Mouse (Mus musculus) C2C12 (cell line): ENCODE results near the gene Lhpp. TPM values are rescaled to one million over a fixed set of nuclear protein-coding genes. Genes with fewer than 3 reads are reported as not detected.

ENCODE experiments used
- H3K27me3 ChIP-seq: one replicate; pipeline ENCODE4 v1.6.1; 2011; ENCODE audit not compliant: control insufficient read depth, insufficient read depth, insufficient read length
- H3K36me3 ChIP-seq: one replicate; pipeline ENCODE4 v1.6.1; 2011; ENCODE audit not compliant: control insufficient read depth, insufficient read depth
- H3K4me3 ChIP-seq: one replicate; pipeline ENCODE4 v1.5.1; 2011; ENCODE audit warnings: mild to moderate bottlenecking, control low read depth; ENCODE audit not compliant: poor library complexity, insufficient read depth, severe bottlenecking
- H3K79me2 ChIP-seq: one replicate; pipeline ENCODE4 v1.6.1; 2011; ENCODE audit not compliant: control insufficient read depth, insufficient read depth
- H3K79me3 ChIP-seq: one replicate; pipeline ENCODE4 v1.6.1; 2011; ENCODE audit warnings: low read depth, control low read depth
- H3ac ChIP-seq: one replicate; pipeline ENCODE3; 2011; ENCODE audit warnings: low read depth; ENCODE audit not compliant: control insufficient read depth, insufficient read length
- CEBPB ChIP-seq: IDR thresholded peaks from one replicate; pipeline ENCODE4 v1.6.1; 2011; ENCODE audit warnings: low read depth, mild to moderate bottlenecking, control low read depth, moderate library complexity
- CTCF ChIP-seq: IDR thresholded peaks from one replicate; pipeline ENCODE4 v1.5.1; 2011; ENCODE audit not compliant: control insufficient read depth, insufficient read depth, insufficient read length
- FOSL1 ChIP-seq: IDR thresholded peaks from one replicate; pipeline ENCODE4 v1.8.0; 2011; ENCODE audit warnings: mild to moderate bottlenecking, low read length; ENCODE audit not compliant: poor library complexity, insufficient read depth, severe bottlenecking
- MAX ChIP-seq: IDR thresholded peaks from one replicate; pipeline ENCODE4 v1.6.1; 2011; ENCODE audit warnings: mild to moderate bottlenecking, control low read depth
- MYOD1 ChIP-seq: IDR thresholded peaks from one replicate; pipeline ENCODE4 v1.6.1; 2011; ENCODE audit warnings: low read depth; ENCODE audit not compliant: control insufficient read depth, insufficient read length
- MYOG ChIP-seq: IDR thresholded peaks from one replicate; pipeline ENCODE4 v1.6.1; 2011; ENCODE audit not compliant: control insufficient read depth, insufficient read length; ENCODE audit errors: extremely low read depth
- USF1 ChIP-seq: IDR thresholded peaks from one replicate; pipeline ENCODE4 v1.6.1; 2011; ENCODE audit warnings: low read depth, mild to moderate bottlenecking, control low read depth, moderate library complexity
- polyA plus RNA-seq: library from polyadenylated mRNA; unstranded; fragments of >200 nt; fragmentation: generic; extraction: Trizol; gene quantifications from one replicate; pipeline ENCODE4 v1.2.1, GENCODE M21; 2012; ENCODE audit warnings: missing spikeins

Gene Lhpp
- polyA plus RNA-seq, 1 experiment: 2.9 TPM

- H3K4me3 ChIP-seq: no peak overlapping the region
- H3ac ChIP-seq: no peak overlapping the region
- TF ChIP-seq MYOD1 (no peak), USF1 (no peak), FOSL1 (no peak), CEBPB (no peak), MAX (no peak), MYOG (no peak), CTCF (no peak)
- H3K27me3 ChIP-seq: no peaks in the 10 kb centered on the region
- no peaks in the 10 kb centered on the region for H3K79me2 ChIP-seq
- H3K36me3 ChIP-seq: no peaks in the 10 kb centered on the region
- no peaks in the 10 kb centered on the region for H3K79me3 ChIP-seq
Measured at GRCm38 (mm10) chr7:132748076-132748769, 137.8 kb downstream of the Lhpp start.

GRCm38 (mm10) chr7:132749504-132749903 lies 139.1 kb downstream of the Lhpp start:
- Histone ChIP-seq H3K79me3 (no peaks in the 10 kb centered on the region), H3K27me3 (no peaks in the 10 kb centered on the region), H3K36me3 (no peaks in the 10 kb centered on the region), H3ac (no peak overlapping the region), H3K79me2 (no peaks in the 10 kb centered on the region), H3K4me3 (no peak overlapping the region)
- TF ChIP-seq CEBPB (no peak), MYOG (no peak), MAX (no peak), FOSL1 (no peak), CTCF (no peak), USF1 (no peak)

- Histone ChIP-seq H3K36me3 (no peaks in the 10 kb centered on the region), H3K27me3 (no peaks in the 10 kb centered on the region)
Measured at GRCm38 (mm10) chr7:132751716-132752115, 141.3 kb downstream of the Lhpp start.

DNA sequence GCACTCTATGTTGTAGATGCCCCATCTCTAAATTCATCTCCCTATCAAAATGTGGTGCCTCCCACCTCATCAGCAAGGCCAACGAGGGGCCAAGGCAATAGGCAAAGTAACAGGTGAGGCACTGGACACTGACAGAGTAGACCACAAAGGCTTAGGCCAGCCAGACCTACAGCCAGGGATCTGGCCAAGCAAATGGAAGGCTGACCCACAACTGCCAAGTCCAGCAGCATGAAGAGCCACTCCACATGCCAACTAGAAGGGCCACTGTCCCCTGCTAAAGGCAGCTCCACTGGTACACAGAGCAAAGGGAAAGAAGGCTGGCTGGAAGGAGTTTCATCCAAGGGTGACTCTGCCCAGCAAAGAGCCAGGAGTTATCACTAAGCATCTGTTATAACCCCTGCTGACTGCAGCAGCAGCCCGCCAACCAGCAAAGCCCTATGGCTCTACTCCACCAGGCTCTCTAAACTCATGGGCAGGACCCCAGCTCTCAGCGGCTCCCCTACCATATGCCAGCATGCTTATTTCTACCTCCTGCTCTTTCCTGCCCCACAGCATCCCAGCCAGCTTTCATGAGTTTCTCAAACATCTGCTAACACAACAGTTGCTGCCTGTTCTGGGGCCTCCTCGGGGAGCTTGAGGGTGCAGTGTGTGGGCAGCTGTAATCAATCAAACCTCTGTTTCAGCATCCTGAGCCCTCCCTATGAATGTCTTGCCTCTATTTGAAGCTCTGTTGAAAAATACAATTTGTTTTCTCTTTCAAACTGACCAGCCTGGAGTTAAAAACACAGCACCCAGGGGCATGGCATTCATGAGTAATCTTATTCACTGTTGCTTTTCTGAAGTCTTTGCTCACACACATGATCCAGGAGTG lies 143.3 kb downstream of the Lhpp start:
- Histone ChIP-seq H3K27me3 (no peaks in the 10 kb centered on the region), H3ac (no peak overlapping the region), H3K79me2 (no peaks in the 10 kb centered on the region), H3K79me3 (no peaks in the 10 kb centered on the region), H3K36me3 (no peaks in the 10 kb centered on the region), H3K4me3 (no peak overlapping the region)
- no peak for TF ChIP-seq CEBPB
- TF ChIP-seq CTCF: no peak
- no peak for TF ChIP-seq MYOG
- no peak for TF ChIP-seq USF1
- no peak for TF ChIP-seq MYOD1
- no peak for TF ChIP-seq MAX
- no peak for TF ChIP-seq FOSL1

More at GRCm38 (mm10) chr7:132751716-132752115, 141.3 kb downstream of the Lhpp start:
- TF ChIP-seq USF1 (no peak), MYOG (no peak), MYOD1 (no peak), MAX (no peak), CEBPB (no peak), FOSL1 (no peak), CTCF (no peak)
- no peak overlapping the region for H3K4me3 ChIP-seq
- no peaks in the 10 kb centered on the region for H3K79me3 ChIP-seq
- H3ac ChIP-seq: no peak overlapping the region
- H3K79me2 ChIP-seq: no peaks in the 10 kb centered on the region

DNA sequence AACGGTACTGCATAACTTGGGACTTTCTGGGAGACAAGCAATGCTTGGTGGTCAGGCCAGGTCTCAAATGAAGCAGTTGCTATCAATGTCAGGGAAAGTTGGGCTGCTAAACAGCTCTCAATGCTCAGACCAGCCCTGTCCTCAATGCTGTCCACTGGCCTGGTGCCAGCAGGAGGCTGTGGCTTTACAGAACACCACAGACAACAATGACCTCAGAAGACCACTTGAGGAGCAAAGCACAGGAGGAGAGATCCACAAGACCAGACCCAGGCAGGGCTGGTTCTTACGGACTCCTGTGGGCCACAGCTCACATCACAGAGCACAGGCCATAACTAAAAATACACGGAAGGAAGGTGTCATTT lies 143.9 kb downstream of the Lhpp start:
- Histone ChIP-seq H3K79me2 (no peaks in the 10 kb centered on the region), H3K4me3 (no peak overlapping the region), H3K27me3 (no peaks in the 10 kb centered on the region), H3K36me3 (no peaks in the 10 kb centered on the region), H3K79me3 (no peaks in the 10 kb centered on the region), H3ac (no peak overlapping the region)
- no peak for TF ChIP-seq USF1

Other genes starting within 250 kb of the Lhpp start
- gene Oat, start 34.2 kb upstream of the Lhpp start, polyA plus RNA-seq: 78.1 TPM
- not detected for gene Nkx1-2, start 11.0 kb upstream of the Lhpp start, polyA plus RNA-seq
- 3.2 TPM for gene Fam53b, start 203.2 kb downstream of the Lhpp start, polyA plus RNA-seq
- 17.1 TPM for gene Eef1akmt2, start 242.0 kb downstream of the Lhpp start, polyA plus RNA-seq
- gene Abraxas2, start 248.6 kb downstream of the Lhpp start, polyA plus RNA-seq: 8.9 TPM